Mouse (Mus musculus) gastrocnemius, postnatal 36 days (tissue): ENCODE data around the gene Mtmr2. TPM values are rescaled to one million over a fixed set of nuclear protein-coding genes. Genes with fewer than 3 reads are reported as not detected.

Source experiments
- DNase-seq, 2 experiments: peaks; one replicate each; pipeline ENCODE4 v3.0.0; 2022
- intact Hi-C: fragments of 180-260 bp; cut with DNase I; formaldehyde crosslinking; loops from one replicate; pipeline ENCODE4 v1.15.1; 2025
- total RNA-seq, 2 experiments: library from RNA; stranded (reverse); gene quantifications; 2 replicates each; pipeline ENCODE4 v1.2.3; 2021

Mtmr2 gene
- total RNA-seq, 2 experiments from 2014 or later: 19.0 to 19.3 TPM

DNA sequence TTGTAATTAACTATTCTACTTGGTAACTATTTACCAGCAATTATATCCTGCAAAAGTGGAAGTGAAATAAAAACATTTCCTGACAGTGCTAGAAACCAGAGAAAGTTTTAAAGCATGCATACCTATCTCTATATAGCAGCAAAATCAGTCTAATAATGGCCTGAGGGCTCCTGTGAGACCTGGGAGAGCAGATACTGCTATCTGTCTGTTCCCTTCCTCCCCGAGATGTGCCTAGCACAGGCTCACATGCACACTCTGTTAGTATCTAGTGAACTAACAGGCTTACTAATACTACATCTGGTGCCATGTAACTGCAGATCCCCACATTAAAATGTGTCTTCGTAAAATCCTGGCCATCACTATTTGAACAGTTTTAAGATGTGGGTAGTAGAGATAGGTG is 46.5 kb downstream of the Mtmr2 start:
- intact Hi-C loops: no loop called here
- no peak for DNase-seq

DNA sequence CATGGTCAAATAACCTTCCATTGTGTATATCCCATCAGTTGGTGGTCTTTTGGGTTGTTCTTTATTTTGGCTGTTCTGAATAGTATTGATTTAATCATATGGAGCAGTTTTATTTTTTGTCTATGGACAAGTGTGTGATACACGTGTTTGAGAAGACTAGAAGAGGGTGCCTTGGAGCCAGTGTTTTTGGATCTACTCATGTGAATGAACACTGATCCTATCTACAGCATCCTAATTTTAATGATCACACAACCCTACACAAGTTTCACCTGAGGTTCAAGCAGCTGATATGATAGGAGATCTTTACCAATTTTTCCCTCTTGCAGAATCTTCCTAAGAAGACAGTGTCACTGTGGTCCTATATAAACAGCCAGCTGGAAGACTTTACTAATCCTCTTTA is 56.3 kb downstream of the Mtmr2 start:
- DNase-seq: no peak
- intact Hi-C loops: no loop called here

DNA sequence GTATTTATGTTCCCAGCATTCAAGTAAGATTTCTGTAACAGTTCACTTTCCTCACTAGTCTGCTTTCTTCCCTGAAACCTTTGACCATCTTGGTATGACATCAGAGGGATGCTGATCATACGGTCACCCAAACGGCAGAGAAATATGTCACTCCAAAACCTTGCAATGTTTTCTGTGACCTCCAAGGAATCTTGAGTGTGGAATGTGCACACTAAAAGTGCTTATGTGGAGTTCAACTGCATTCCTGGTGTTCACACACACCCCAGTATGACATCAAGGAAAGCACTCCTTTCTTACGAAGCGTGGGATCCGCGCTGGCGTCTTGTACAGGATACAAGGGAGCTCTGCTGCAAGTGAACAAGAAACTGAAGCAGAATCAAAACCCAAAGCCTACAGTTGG is 58.6 kb downstream of the Mtmr2 start:
- intact Hi-C loops: no loop called here

DNA sequence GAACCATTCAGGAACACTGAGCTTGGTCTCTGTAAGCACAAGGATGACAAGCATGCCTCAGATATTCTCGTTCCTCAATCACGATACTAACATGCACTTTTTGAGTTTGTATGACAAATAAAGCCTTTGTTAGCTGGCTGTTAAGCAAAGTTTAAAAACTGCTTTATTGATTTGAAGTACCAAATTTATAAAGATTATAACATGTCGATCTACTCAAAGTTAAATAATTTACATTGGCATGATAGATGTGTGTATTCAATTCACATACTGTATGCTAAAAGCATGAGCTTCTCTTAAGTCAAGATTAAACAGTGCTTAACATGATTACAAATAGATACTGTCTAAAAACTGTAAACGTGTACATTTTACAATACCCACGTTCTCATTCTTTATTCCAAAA is 59.4 kb downstream of the Mtmr2 start:
- intact Hi-C loops: no loop called here
- DNase-seq: no peak

More for the DNA sequence above, 58.6 kb downstream of the Mtmr2 start:
- DNase-seq: no peak

- intact Hi-C loops: no loop called here
- DNase-seq: no peak
Measured at GRCm38 (mm10) chr9:13809937-13810336, 61.7 kb downstream of the Mtmr2 start.

DNA sequence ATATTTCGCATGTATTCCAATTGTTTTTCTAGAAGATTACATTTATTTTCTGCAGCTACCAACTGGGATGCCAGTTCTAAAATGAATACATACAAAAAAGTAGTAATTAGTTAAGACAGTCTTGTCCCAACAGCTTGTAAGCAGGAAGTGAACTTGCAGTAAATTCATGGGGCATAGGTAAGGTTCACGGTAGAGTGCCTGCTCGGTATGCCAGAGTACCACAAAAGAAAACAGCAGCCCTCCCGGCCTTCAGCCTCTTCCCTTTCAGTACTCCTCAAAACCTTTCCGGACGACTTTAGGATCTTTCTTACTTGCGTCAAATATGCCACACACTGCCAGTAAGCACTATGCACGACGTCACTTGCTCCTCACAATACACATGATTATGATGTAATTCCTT is 70.2 kb downstream of the Mtmr2 start:
- DNase-seq: no peak
- intact Hi-C loops: no loop called here

DNA sequence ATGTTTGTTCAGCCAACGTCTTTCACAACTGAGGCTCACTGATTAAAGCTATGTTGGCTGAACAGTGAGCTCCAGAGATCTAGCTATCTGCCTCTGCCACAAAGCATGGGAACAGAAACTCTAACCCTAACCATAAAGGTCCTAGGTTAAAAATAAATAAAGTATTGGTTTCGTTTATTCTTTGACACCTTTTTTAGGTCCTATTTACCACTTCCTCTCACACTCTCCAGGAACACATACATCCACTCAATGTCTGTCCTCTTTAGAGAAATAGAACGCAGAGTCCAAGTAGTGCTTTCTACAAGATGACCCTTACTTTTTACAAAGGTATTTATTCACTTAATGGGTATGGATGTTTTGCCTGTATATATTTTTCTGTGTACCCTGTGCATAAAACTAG is 72.6 kb downstream of the Mtmr2 start:
- DNase-seq: no peak
- intact Hi-C loops: no loop called here

DNA sequence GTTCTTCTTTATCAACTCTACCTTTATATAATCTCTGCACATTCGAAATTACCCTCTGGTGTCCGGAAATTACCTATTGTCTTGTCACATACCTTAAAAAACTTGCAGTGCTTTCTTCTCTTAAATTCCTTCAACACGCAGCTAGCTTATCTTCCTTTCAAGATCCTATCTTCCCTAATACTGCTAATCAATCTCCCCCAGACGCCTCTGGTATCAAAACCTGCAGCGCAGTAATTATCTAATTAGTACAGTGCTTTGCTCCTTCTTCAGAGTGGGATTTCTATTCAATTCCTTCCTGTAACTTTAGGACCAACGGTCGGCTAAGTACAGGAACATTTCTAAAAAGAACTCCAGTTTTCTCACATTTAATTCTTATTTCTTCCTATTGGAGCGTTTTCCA is 77.7 kb downstream of the Mtmr2 start:
- intact Hi-C loops: loop anchor here (2.0 to 5.0 kb wide), 2 partner anchors 451 to 579 kb away; partner anchors contain the start of genes Ccdc82 and Jrkl

DNA sequence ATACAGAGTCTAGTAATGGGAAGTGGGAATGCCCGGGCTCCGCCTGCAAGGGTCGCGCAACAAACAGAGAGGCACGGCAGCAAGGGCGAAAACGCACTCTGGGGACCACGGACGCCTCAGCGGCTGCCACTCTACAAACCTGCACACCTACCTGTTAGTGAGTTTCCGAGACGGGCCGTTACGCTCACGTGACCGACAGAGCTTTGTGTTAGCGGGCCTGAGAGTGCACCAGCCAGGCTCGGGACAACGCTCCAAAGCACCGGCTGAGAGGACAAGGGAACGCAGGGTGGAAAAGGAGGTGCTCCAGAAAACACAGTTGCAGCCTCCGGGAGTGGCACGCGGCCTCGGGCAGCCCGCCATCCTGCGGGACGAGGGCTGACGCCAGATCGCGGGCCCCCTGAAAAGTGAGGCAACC is 78.2 kb downstream of the Mtmr2 start:
- intact Hi-C loops: loop anchor here (2.0 to 5.0 kb wide), 2 partner anchors 450 to 579 kb away; partner anchors contain the start of genes Ccdc82 and Jrkl

More for the DNA sequence above, 77.7 kb downstream of the Mtmr2 start:
- DNase-seq: no peak

GRCm38 (mm10) chr9:13826832-13827405 is 78.7 kb downstream of the Mtmr2 start, which contains the start of gene Cep57:
TSS of gene Cep57 (minus strand) at chr9:13827107.
- intact Hi-C loops: loop anchor here (2.0 to 5.0 kb wide), 2 partner anchors 450 to 580 kb away; partner anchors contain the start of genes Ccdc82 and Jrkl
- peak; percentile 86 to 91 for DNase-seq

More for the DNA sequence above, 78.2 kb downstream of the Mtmr2 start:
- DNase-seq: peak in 1 of 2 experiments; percentile 31

DNA sequence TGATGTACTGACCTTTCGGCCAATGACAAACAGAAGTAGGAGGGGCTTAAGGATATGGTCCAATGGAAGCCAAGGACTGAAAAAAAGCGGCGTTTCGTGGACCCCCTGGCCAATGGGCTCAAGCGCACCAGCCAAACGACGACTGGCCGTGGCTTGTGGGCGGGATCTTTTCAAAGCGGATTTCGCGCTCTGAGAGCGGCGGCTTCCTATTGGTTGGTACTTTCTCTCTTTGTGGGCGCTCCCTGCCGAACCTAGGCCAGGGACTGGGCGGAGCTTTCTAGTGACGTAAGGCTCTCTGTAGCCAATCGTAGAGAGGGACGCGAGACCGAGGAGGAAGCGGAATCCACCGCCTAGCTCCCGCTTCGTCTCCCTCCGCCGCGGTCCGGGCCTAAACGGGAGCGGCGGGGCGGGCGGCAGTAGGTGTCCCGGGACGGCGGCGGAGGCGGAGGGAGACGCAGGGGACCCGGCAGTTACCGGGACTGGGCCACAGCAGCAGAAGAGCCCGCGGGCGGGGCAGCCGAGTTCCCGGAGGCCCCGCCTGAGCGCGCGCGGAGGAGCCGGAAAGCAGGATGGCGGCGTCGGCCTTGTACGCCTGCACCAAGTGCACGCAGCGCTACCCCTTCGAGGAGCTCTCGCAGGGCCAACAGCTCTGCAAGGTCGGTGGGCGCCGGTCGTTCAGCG is 79.3 kb downstream of the Mtmr2 start, which contains the start of gene Fam76b:
Gene Fam76b, plus strand, starts transcription at position 311 of the 681 bp plus-strand sequence.
- intact Hi-C loops: loop anchor here (2.0 to 5.0 kb wide), 2 partner anchors 449 to 580 kb away; partner anchors contain the start of genes Ccdc82 and Jrkl
- peak; percentile 99 to 100 for DNase-seq

- intact Hi-C loops: loop anchor here (5.0 kb wide), 1 partner anchor 581 kb away; the partner anchor contains the start of genes Ccdc82 and Jrkl
- DNase-seq: no peak
Measured at GRCm38 (mm10) chr9:13828087-13828441, 79.9 kb downstream of the Mtmr2 start.

DNA sequence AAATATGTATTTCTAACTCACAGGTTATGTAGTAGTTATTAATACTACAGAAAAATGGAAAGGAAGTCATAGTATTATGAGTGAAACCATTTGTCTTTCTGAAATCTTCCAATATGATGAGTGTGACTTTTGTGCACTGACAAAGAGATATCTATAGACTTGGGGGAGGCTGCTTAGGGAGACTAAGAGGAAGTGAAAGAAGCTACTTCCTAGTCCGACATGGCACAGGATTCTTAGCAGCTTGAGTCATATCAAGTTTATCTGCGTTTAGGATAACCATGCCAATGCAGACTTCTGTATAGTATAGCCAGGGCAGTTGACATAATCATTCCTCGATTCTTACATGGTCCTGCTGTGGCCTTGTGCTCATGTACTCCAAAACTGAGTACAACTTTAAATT is 87.0 kb downstream of the Mtmr2 start:
- intact Hi-C loops: no loop called here
- no peak for DNase-seq

- intact Hi-C loops: no loop called here
- DNase-seq: no peak
Measured at GRCm38 (mm10) chr9:13836726-13837125, 88.5 kb downstream of the Mtmr2 start.

- intact Hi-C loops: no loop called here
- DNase-seq: no peak
Measured at GRCm38 (mm10) chr9:13847591-13847990, 99.4 kb downstream of the Mtmr2 start.

DNA sequence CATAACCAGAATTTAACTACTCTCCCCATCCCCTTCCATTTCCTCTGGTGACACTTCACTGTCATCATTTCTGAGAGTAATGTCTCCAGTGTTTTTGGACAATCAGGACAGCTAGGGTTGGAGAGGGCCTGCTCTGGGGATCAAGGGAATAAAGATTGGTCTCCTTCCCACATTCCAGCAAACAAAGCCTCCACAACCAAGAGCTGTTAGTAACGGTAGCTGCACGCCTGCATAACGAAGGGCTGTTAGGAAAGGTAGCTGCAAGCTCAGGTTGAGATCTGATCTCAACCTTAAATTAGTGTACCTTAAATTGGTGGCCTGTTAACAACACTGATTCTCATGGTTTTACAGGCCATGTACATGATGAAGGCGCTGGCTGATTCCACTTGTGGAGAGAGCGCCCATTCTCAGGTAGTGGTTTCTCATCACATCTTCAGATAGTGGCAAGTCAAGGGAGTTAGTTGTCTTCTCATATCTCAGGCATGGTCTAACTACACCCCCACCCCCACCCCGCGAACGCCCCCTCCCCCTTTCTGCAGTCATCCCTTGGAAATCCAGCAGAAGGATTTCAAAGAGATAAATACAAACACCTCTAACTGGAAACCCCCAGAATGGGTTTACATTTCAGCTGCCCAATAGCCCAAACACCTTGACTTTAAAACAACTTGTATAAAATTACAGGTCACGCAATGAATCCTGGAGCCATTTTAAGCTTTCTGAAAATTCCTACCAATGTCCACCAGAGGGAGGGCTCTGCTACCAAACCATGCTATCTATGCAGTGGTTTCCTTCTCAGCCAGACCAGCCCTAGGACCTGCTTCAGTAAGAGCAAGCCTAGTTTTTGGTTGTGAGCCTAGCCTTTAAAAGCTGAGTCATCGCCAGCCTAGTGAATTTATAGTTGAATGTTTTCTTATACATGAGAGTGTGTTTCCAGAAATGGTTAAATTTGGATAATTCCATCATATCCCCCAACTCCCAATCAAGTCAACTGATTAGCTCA is 100.6 kb downstream of the Mtmr2 start:
- no peak for DNase-seq
- intact Hi-C loops: no loop called here

GRCm38 (mm10) chr9:13853876-13854275 is 105.7 kb downstream of the Mtmr2 start:
- no peak for DNase-seq
- intact Hi-C loops: no loop called here
